Mouse (Mus musculus) T-helper 1 cell (primary cell): ENCODE results near the gene Basp1.

Experiments used
- in situ Hi-C: fragments of 300-600 bp; cut with MboI, MseI; formaldehyde crosslinking; loops from one replicate; pipeline ENCODE4 v1.15.1; 2025; ENCODE audit warnings: high pct_unique_total_duplicates

Gene Basp1

DNA sequence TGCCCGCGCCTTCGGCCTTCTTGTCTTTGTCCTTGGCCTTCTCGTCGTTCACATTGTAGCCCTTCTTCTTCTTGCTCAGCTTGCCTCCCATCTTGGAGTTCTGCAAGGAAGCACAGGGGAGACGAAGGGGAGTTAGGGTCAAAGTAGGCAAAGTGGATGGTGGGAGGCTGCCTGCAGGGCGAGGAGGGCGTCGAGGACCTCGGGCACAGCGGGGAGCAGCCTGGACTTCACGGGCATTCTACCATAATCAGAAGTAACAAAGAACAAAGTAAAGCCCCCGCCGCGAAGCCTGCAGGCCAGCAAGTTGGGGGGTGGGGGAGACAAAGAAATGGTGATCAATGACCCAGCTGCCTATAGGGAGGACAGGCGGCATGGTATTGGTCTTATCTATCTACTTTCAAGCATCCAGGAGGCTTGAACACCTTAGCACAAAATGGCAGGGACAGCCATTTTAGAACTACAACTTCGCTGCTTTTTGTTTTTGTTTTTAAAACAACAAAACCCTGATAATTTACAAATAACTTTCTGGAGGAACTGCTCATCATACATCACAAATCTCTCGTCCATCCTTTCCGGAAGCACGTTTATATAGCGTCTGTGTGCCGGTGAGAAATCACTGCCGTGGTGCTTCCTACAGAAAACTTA is 48.6 kb downstream of the Basp1 start:
- in situ Hi-C loops, result no loop called here

DNA sequence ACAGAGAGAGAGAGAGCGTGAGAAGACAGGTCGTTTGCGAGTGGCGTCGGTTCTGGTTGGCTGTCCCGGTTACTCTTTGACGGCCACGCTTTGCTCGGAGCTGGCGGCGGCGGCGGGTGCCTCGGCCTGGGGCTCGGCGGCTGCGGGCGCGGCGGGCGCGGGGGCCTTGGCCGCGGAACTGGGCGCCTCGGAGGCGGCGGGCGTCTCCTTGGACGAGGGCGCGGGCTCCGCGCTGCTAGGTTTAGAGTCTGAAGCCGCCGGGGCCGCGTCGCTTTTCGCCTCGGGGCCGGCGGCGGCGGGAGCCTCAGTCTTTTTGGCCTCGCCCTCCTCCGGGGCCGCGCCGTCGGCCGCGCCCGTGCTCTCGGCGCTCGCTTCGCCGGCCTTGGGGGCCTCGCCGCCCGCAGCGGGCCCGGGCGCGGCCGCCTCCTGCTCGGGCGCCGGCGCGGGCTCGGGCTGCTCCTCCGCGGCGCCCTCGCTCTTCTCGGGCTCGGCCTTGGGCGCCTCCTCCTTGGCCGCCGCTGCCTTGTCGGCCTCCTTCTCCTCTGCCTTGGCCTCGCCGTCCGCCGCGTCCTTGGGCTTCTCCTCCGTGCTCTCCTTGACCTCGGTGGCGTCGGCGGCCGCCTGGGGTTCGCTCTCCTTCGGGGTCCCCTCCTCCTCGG is 49.3 kb downstream of the Basp1 start:
- in situ Hi-C loops, result no loop called here

DNA sequence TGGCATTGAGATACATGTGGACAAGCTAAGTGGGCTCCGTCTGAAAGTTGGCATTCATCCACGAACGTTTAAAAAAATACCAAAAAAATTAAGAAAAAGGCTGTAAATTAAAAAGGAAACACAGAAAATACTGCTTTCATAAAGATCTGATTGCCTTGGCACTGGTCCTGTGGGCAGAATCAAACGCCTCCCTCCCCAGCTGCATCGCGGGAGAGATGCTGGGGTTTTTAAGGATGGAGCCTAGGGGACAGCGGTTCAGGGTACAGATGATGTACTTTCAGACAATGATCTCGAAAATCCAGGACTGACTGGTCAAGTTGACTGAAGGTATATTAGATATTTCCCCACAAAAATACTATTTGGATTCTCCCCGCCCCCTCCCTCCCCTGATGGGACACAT is 49.9 kb downstream of the Basp1 start:
- in situ Hi-C loops, result no loop called here

- in situ Hi-C loops, result no loop called here
Measured at GRCm38 (mm10) chr15:25360825-25361224, 52.7 kb downstream of the Basp1 start.

DNA sequence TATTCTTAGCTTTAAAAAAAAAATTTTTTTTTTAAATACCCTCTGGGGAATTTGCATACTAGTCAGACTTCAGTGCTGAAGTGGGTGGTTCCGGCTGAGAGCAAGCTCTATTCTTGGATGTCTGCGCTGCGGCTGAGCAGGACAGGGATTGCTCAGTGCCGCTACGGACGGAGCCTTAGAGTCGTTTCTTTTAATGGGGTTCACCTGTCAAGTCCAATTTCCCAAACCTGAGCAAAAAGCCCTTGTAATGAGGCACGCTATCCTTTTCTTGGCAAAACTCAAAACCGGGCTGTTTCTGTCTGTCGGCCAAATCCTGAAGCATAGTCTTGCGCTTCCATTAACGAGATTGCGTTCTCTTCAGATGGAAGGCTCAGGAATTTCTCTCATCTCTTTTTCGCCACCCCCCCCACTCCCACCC is 54.9 kb downstream of the Basp1 start:
- in situ Hi-C loops, result no loop called here

DNA sequence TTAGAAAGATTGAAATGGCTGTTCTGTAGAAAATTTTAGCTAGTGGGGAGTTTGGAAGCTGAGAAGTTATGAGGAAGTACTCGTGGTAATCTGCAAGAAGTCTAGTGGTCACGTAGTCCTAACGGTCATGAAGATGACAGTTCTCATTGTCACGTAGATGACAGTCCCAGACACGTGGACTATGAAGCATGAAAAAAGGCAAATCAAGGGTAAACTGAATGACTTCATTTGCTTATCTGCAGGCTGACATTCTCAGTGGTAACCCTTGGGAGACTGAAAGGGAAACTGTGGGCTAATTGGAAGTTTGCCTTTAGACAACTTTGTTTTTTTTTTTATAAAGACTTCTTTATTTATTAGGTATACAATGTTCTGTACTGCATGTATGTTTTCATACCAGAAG is 58.2 kb downstream of the Basp1 start:
- in situ Hi-C loops, result no loop called here

DNA sequence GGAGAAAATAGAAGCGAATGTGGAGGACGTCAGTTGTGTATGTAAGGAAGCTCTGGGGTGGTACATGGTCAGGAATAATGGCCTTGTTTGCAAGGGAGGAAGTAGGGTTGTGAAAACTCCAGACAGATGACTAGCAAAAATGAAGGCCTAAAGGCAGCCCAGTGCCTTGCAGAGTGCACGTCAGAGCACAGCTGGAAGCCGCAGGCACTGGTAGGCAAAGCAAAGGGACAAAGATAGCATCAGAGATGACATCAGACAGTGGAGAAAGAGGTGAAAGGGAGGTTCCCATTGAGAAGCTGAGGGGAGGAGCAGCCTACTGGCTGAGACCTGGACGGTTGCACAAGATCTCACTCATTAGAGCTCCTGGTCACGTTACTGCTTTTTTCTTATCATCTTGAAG is 58.8 kb downstream of the Basp1 start:
- in situ Hi-C loops, result no loop called here

- in situ Hi-C loops, result no loop called here
Measured at GRCm38 (mm10) chr15:25353498-25353897, 60.1 kb downstream of the Basp1 start.

DNA sequence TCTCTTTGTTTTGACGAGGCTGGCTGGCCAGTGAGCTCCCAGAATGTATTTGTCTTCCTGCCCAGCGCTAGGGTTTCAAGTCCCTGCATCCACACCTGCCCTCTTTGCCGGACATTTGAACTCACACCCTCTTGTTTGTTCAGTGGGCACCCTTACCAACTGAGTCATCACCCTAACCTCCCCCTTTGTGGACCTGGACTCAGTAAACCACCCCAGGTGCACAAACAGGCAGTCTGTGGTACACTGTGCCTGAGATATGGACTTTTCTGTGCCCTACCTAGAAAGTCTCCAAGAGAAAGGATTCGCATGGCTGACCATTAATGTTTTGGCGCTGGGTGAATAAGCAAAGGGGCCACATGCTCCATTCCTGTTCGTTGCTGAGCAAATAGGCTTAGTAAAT is 70.3 kb downstream of the Basp1 start:
- in situ Hi-C loops, result loop anchor here (10.0 kb wide), 1 partner anchor 1488 kb away; no protein-coding TSS in a partner anchor

DNA sequence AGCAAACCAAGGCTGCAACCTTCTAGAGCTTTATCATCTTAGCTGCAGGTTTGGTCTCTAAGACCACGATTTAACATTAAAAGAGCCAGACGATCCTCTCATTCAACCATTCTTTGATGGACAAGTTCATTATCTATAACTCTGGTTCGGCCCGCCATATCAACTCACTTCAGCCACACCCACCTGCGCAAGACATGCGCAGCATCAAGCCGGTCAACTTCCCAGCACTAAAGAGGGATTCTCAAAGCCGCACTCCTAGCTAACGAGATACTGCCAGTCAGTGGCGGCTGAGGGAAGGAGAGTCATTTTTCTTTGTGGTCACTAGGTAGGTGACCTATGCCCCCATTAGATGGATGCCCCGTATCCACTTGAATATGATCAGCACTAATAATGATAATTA is 78.3 kb downstream of the Basp1 start:
- in situ Hi-C loops, result no loop called here

DNA sequence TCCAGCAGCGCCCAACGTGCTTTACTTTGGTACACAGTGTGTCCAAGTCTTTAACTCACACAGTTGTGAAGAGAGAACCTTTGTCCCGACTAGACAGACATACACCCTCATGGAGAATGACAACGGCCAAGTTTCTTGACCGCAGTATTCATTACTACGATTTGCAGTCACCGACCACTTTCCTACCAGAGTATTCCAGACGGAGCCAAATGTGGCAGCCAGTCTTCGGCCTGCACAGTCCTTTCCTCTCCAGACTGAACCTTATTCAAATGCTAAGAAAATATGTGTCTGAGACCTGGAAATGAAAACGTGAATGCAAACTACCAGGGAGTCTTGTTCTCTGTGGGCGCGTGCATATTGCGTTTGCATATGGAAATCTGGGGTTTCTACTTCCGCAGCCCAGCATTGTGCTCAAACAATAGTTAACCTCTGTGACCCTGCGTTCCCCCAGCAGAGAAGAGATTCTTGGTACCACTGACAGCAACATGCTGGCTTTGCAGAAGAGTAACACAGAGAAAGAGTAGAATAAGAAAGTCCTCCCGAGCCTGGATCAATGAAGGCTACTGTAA is 81.6 kb downstream of the Basp1 start:
- in situ Hi-C loops, result no loop called here

- in situ Hi-C loops, result no loop called here
Measured at GRCm38 (mm10) chr15:25330946-25331345, 82.6 kb downstream of the Basp1 start.

GRCm38 (mm10) chr15:25322601-25323000 is 91.0 kb downstream of the Basp1 start:
- in situ Hi-C loops, result no loop called here

GRCm38 (mm10) chr15:25322111-25322510 is 91.5 kb downstream of the Basp1 start:
- in situ Hi-C loops, result no loop called here

DNA sequence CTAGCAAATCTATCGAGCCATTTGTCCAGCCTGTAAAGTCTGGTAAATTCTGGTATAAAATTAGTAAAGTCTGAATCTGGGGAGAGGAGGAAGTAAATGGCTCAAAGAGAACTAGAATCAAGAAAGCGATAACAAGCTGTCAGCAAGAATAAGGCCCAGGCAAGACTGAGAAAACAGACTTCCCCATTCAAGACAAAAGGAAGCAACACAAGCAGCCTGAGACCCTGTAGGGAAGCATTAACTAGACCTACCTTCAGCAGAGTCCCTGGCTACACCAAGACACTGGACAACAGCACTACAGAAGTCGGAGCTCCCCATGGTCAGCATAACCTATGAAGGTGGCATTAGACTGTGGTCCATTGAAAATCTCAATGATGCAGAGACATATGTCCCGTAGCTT is 91.9 kb downstream of the Basp1 start:
- in situ Hi-C loops, result no loop called here

GRCm38 (mm10) chr15:25314471-25314870 is 99.1 kb downstream of the Basp1 start:
- in situ Hi-C loops, result no loop called here
